Mouse (Mus musculus) midbrain, embryonic 14.5 days (tissue): Measurements from ENCODE around the gene Wbp11. TPM values are rescaled to one million over a fixed set of nuclear protein-coding genes. Genes with fewer than 3 reads are reported as not detected.

ENCODE experiments used
- ATAC-seq: fragments of 200-750 bp; cut with Nextera tagmentation; 2 replicates; pipeline ENCODE4 v1.8.0; 2017; ENCODE audit warnings: moderate number of reproducible peaks, moderate library complexity; ENCODE audit not compliant: low FRiP score, low TSS enrichment
- DNase-seq: peaks from one replicate; pipeline ENCODE4 v3.0.0-alpha.2; 2015
- H3K27ac ChIP-seq: fragments of 300-500 bp; sonication (generic); replicated peaks from 2 replicates; pipeline ENCODE4 v1.5.1; 2014; ENCODE audit warnings: mild to moderate bottlenecking, low read depth, low read length, moderate library complexity
- H3K27me3 ChIP-seq: fragments of 300-500 bp; sonication (generic); 2 replicates; pipeline ENCODE4 v1.6.1; 2014; ENCODE audit warnings: low read length, control low read depth, mixed read lengths; ENCODE audit not compliant: control insufficient read depth, insufficient read depth
- H3K36me3 ChIP-seq: fragments of 300-500 bp; sonication (generic); 2 replicates; pipeline ENCODE4 v1.6.1; 2014; ENCODE audit warnings: low read length, control low read depth; ENCODE audit not compliant: control insufficient read depth, insufficient read depth
- H3K4me1 ChIP-seq: fragments of 300-500 bp; sonication (generic); 2 replicates; pipeline ENCODE4 v1.6.1; 2014; ENCODE audit warnings: mild to moderate bottlenecking, antibody characterized with exemption, low read length, control low read depth; ENCODE audit not compliant: control insufficient read depth, insufficient read depth
- H3K4me2 ChIP-seq: fragments of 300-500 bp; sonication (generic); 2 replicates; pipeline ENCODE4 v1.6.1; 2014; ENCODE audit warnings: mild to moderate bottlenecking, low read length, moderate library complexity
- H3K4me3 ChIP-seq: fragments of 300-500 bp; sonication (generic); replicated peaks from 2 replicates; pipeline ENCODE4 v1.5.1; 2014; ENCODE audit warnings: low read depth, low read length
- H3K9ac ChIP-seq: fragments of 300-500 bp; sonication (generic); replicated peaks from 2 replicates; pipeline ENCODE4 v1.6.1; 2014; ENCODE audit warnings: mild to moderate bottlenecking, low read length, moderate library complexity
- H3K9me3 ChIP-seq: fragments of 300-500 bp; sonication (generic); 2 replicates; pipeline ENCODE4 v1.6.1; 2016; ENCODE audit warnings: low read length, control low read depth, mixed read lengths; ENCODE audit not compliant: control insufficient read depth
- WGBS: fragments of 180-500 bp; shearing (Covaris S2); extraction: QIAGEN DNeasy Blood & Tissue Kit; methylation state at CpG from one replicate; pipeline ENCODE4 v1.1.7; 2014; 5-methylcytosine and 5-hydroxymethylcytosine counted together
- polyA plus RNA-seq: library from polyadenylated mRNA; unstranded; fragments of >200 nt; fragmentation: Nextera tagmentation; extraction: Ambion mirVana; gene quantifications from 2 replicates; pipeline ENCODE4 v1.2.1, GENCODE M21; 2014

The Wbp11 gene
- polyA plus RNA-seq, 1 experiment from 2014 or later: 88.1 TPM

- DNase-seq (peak; percentile 44), ATAC-seq (no peak)
- Histone ChIP-seq H3K36me3 (no peaks in the 10 kb centered on the region), H3K4me1 (peaks cover 9% of the 10 kb centered on the region; the same call in 1 of the 2 replicates), H3K4me3 (peak overlapping the region; percentile 29), H3K9me3 (no peaks in the 10 kb centered on the region), H3K27ac (no peak overlapping the region), H3K27me3 (no peaks in the 10 kb centered on the region), H3K4me2 (peak overlapping the region; percentile 65), H3K9ac (no peak overlapping the region)
- WGBS: 32% methylated on average over 16 of the region's 16 CpGs
Measured at GRCm38 (mm10) chr6:136792884-136793758, 34.9 kb downstream of the Wbp11 start.

- DNase-seq: no peak
Measured at GRCm38 (mm10) chr6:136789391-136789971, 38.6 kb downstream of the Wbp11 start.

GRCm38 (mm10) chr6:136782761-136783160 lies 45.3 kb downstream of the Wbp11 start:
- Histone ChIP-seq H3K4me1 (no peaks in the 10 kb centered on the region), H3K27ac (no peak overlapping the region), H3K4me2 (no peak overlapping the region), H3K27me3 (no peaks in the 10 kb centered on the region), H3K9ac (no peak overlapping the region), H3K4me3 (no peak overlapping the region), H3K9me3 (no peaks in the 10 kb centered on the region), H3K36me3 (no peaks in the 10 kb centered on the region)
- DNase-seq: no peak
- ATAC-seq: no peak
- WGBS: 78% methylated on average over 9 of the region's 9 CpGs

More at GRCm38 (mm10) chr6:136789391-136789971, 38.6 kb downstream of the Wbp11 start:
- Histone ChIP-seq H3K27ac (no peak overlapping the region), H3K9ac (no peak overlapping the region), H3K27me3 (no peaks in the 10 kb centered on the region), H3K4me2 (no peak overlapping the region), H3K4me3 (no peak overlapping the region), H3K4me1 (peaks cover 9% of the 10 kb centered on the region; the same call in 1 of the 2 replicates), H3K36me3 (no peaks in the 10 kb centered on the region), H3K9me3 (no peaks in the 10 kb centered on the region)
- ATAC-seq: no peak
- WGBS: 80% methylated on average over 5 of the region's 5 CpGs

- 87% methylated on average over 12 of the region's 12 CpGs for WGBS
- ATAC-seq: no peak
Measured at GRCm38 (mm10) chr6:136782146-136782545, 45.9 kb downstream of the Wbp11 start.

GRCm38 (mm10) chr6:136781377-136781986 lies 46.6 kb downstream of the Wbp11 start, which contains the start of gene Gucy2c:
Gene Gucy2c (minus strand): TSS chr6:136781765.
- ATAC-seq: no peak
- H3K27ac ChIP-seq: no peak within 1 kb of the TSS
- WGBS: 83% methylated on average over 20 of the region's 20 CpGs

More at GRCm38 (mm10) chr6:136782146-136782545, 45.9 kb downstream of the Wbp11 start:
- no peak overlapping the region for H3K4me2 ChIP-seq
- H3K4me3 ChIP-seq: no peak overlapping the region
- no peak overlapping the region for H3K27ac ChIP-seq
- H3K9me3 ChIP-seq: no peaks in the 10 kb centered on the region
- no peaks in the 10 kb centered on the region for H3K27me3 ChIP-seq
- DNase-seq: no peak
- H3K4me1 ChIP-seq: no peaks in the 10 kb centered on the region
- H3K36me3 ChIP-seq: no peaks in the 10 kb centered on the region
- no peak overlapping the region for H3K9ac ChIP-seq

GRCm38 (mm10) chr6:136776392-136776791 lies 51.6 kb downstream of the Wbp11 start:
- no peak for DNase-seq
- H3K36me3 ChIP-seq: no peaks in the 10 kb centered on the region

More at GRCm38 (mm10) chr6:136781377-136781986, 46.6 kb downstream of the Wbp11 start, which contains the start of gene Gucy2c:
- Histone ChIP-seq H3K9ac (no peak within 1 kb of the TSS), H3K4me3 (no peak within 1 kb of the TSS), H3K27me3 (no peaks in the 10 kb centered on the region), H3K4me1 (no peaks in the 10 kb centered on the region), H3K36me3 (no peaks in the 10 kb centered on the region), H3K4me2 (no peak within 1 kb of the TSS), H3K9me3 (no peaks in the 10 kb centered on the region)
- DNase-seq: no peak

GRCm38 (mm10) chr6:136769859-136770258 lies 58.2 kb downstream of the Wbp11 start:
- Histone ChIP-seq H3K4me2 (no peak overlapping the region), H3K27me3 (no peaks in the 10 kb centered on the region), H3K27ac (no peak overlapping the region), H3K36me3 (no peaks in the 10 kb centered on the region), H3K9ac (no peak overlapping the region), H3K4me1 (no peaks in the 10 kb centered on the region), H3K4me3 (no peak overlapping the region), H3K9me3 (no peaks in the 10 kb centered on the region)
- 86% methylated on average over 7 of the region's 7 CpGs for WGBS
- ATAC-seq (no peak), DNase-seq (no peak)

More at GRCm38 (mm10) chr6:136776392-136776791, 51.6 kb downstream of the Wbp11 start:
- H3K4me3 ChIP-seq: no peak overlapping the region
- H3K4me1 ChIP-seq: no peaks in the 10 kb centered on the region
- H3K9ac ChIP-seq: no peak overlapping the region
- 95% methylated on average over 1 of the region's 1 CpGs for WGBS
- H3K27me3 ChIP-seq: no peaks in the 10 kb centered on the region
- no peak overlapping the region for H3K27ac ChIP-seq
- no peak overlapping the region for H3K4me2 ChIP-seq
- ATAC-seq: no peak
- no peaks in the 10 kb centered on the region for H3K9me3 ChIP-seq

GRCm38 (mm10) chr6:136769143-136769542 lies 58.9 kb downstream of the Wbp11 start:
- WGBS: 92% methylated on average over 8 of the region's 8 CpGs
- Histone ChIP-seq H3K9ac (no peak overlapping the region), H3K4me1 (no peaks in the 10 kb centered on the region), H3K36me3 (no peaks in the 10 kb centered on the region), H3K4me2 (no peak overlapping the region), H3K27me3 (no peaks in the 10 kb centered on the region), H3K27ac (no peak overlapping the region), H3K9me3 (no peaks in the 10 kb centered on the region), H3K4me3 (no peak overlapping the region)
- no peak for ATAC-seq
- no peak for DNase-seq
